Mouse (Mus musculus) cortical plate, adult 2 months (tissue): Measurements from ENCODE around the gene Galnt7.

ENCODE experiments used
- CTCF ChIP-seq: fragments of 200-500 bp; IDR thresholded peaks from 2 replicates; pipeline ENCODE4 v1.5.1; 2011; ENCODE audit warnings: mild to moderate bottlenecking, control low read depth, low read length; ENCODE audit not compliant: insufficient read depth; ENCODE audit errors: extremely low read depth
- POLR2A ChIP-seq: fragments of 200-500 bp; IDR thresholded peaks from 2 replicates; pipeline ENCODE4 v1.6.1; 2011; ENCODE audit warnings: mild to moderate bottlenecking, low read length, control low read depth; ENCODE audit not compliant: insufficient read depth; ENCODE audit errors: extremely low read depth

DNA sequence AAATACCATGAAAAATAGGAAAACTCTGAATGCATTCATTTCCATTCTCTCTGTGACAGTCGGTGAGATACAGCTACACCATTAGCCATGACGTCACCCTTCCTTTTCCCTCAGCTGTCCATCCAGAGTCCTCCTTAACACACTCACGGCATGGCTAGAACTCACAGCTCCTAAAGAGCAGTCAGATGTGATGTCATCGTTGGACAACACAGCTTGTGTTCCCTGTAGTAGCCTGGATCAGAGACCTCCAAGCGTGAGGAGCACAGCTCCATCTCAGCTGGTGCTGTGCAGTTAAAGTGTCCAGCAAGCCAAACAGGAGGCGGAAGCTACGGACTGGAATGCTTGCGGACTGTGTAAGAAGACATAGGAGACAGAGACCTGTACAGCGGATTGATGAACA is 91.9 kb downstream of the Galnt7 start:
- no peak for TF ChIP-seq POLR2A
- no peak for TF ChIP-seq CTCF
